Mouse (Mus musculus): ENCODE results near the gene Cpne4.

Gene Cpne4

GRCm38 (mm10) chr9:104693145-104693544 lies 146.1 kb downstream of the Cpne4 start:
- peak; percentile 11 for DNase-seq

- peak; percentile 3 for DNase-seq
Observed at GRCm38 (mm10) chr9:104710831-104711230, 163.7 kb downstream of the Cpne4 start.

GRCm38 (mm10) chr9:104725311-104725710 lies 178.2 kb downstream of the Cpne4 start:
- peak; percentile 7 for DNase-seq

GRCm38 (mm10) chr9:104742661-104743380 lies 195.7 kb downstream of the Cpne4 start:
- DNase-seq: no peak

- no peak for DNase-seq
Observed at GRCm38 (mm10) chr9:104755519-104755918, 208.4 kb downstream of the Cpne4 start.

GRCm38 (mm10) chr9:104760031-104760430 lies 212.9 kb downstream of the Cpne4 start:
- no peak for DNase-seq

- no peak for DNase-seq
Observed at GRCm38 (mm10) chr9:104776198-104776815, 229.2 kb downstream of the Cpne4 start.

GRCm38 (mm10) chr9:104777135-104777534 lies 230.0 kb downstream of the Cpne4 start:
- no peak for DNase-seq

- no peak for DNase-seq
Observed at GRCm38 (mm10) chr9:104777780-104778179, 230.7 kb downstream of the Cpne4 start.

- no peak for DNase-seq
Observed at GRCm38 (mm10) chr9:104796601-104797000, 249.5 kb downstream of the Cpne4 start.

GRCm38 (mm10) chr9:104804776-104805175 lies 257.7 kb downstream of the Cpne4 start:
- DNase-seq: no peak

- no peak for DNase-seq
Observed at GRCm38 (mm10) chr9:104814681-104815080, 267.6 kb downstream of the Cpne4 start.

GRCm38 (mm10) chr9:104828646-104829045 lies 281.6 kb downstream of the Cpne4 start:
- no peak for DNase-seq

- no peak for DNase-seq
Observed at GRCm38 (mm10) chr9:104832934-104833539, 286.0 kb downstream of the Cpne4 start.

GRCm38 (mm10) chr9:104837931-104838330 lies 290.8 kb downstream of the Cpne4 start:
- DNase-seq: no peak

- DNase-seq: no peak
Observed at GRCm38 (mm10) chr9:104841278-104841677, 294.2 kb downstream of the Cpne4 start.

GRCm38 (mm10) chr9:104845226-104845930 lies 298.3 kb downstream of the Cpne4 start:
- no peak for DNase-seq

- DNase-seq: no peak
Observed at GRCm38 (mm10) chr9:104853701-104854100, 306.6 kb downstream of the Cpne4 start.

GRCm38 (mm10) chr9:104854245-104854921 lies 307.3 kb downstream of the Cpne4 start:
- no peak for DNase-seq

GRCm38 (mm10) chr9:104865830-104866229 lies 318.7 kb downstream of the Cpne4 start:
- no peak for DNase-seq

- no peak for DNase-seq
Observed at GRCm38 (mm10) chr9:104872586-104872985, 325.5 kb downstream of the Cpne4 start.

GRCm38 (mm10) chr9:104874157-104874556 lies 327.1 kb downstream of the Cpne4 start:
- no peak for DNase-seq

- DNase-seq: no peak
Observed at GRCm38 (mm10) chr9:104877014-104877413, 329.9 kb downstream of the Cpne4 start.
